Mouse (Mus musculus) hindbrain, embryonic 10.5 days (tissue): ENCODE measurements around the gene Tacr1. TPM values are rescaled to one million over a fixed set of nuclear protein-coding genes. Genes with fewer than 3 reads are reported as not detected.
A peak's percentile ranks its signal among the peaks of the same experiment; 100 is the strongest.
"Not testable (repeated sequence)": the region's sequence is repeated elsewhere in the genome, so short reads cannot be mapped to it uniquely, and the experiment has no call there.

Experiments used
- DNase-seq: peaks from one replicate; pipeline ENCODE4 v3.0.0-alpha.2; 2017; ENCODE audit warnings: low spot score
- H3K27ac ChIP-seq: fragments of 300-500 bp; sonication (generic); 2 replicates; pipeline ENCODE4 v1.5.1; 2016; ENCODE audit warnings: mild to moderate bottlenecking, moderate library complexity
- H3K27me3 ChIP-seq: fragments of 300-500 bp; sonication (generic); 2 replicates; pipeline ENCODE4 v1.6.1; 2016; ENCODE audit warnings: mild to moderate bottlenecking; ENCODE audit not compliant: poor library complexity, insufficient read depth, severe bottlenecking
- H3K36me3 ChIP-seq: fragments of 300-500 bp; sonication (generic); 2 replicates; pipeline ENCODE4 v1.6.1; 2016; ENCODE audit warnings: mild to moderate bottlenecking, moderate library complexity
- H3K4me1 ChIP-seq: fragments of 300-500 bp; sonication (generic); replicated peaks from 2 replicates; pipeline ENCODE4 v1.6.1; 2016; ENCODE audit warnings: mild to moderate bottlenecking
- H3K4me3 ChIP-seq: fragments of 300-500 bp; sonication (generic); 2 replicates; pipeline ENCODE4 v1.5.1; 2016; ENCODE audit warnings: mild to moderate bottlenecking, moderate library complexity
- H3K9me3 ChIP-seq: fragments of 300-500 bp; sonication (generic); 2 replicates; pipeline ENCODE4 v1.6.1; 2016; ENCODE audit warnings: mild to moderate bottlenecking, moderate library complexity
- WGBS: fragments of 180-500 bp; shearing (Covaris S2); methylation state at CpG from one replicate; pipeline ENCODE4 v1.1.7; 2016; 5-methylcytosine and 5-hydroxymethylcytosine counted together
- polyA plus RNA-seq: library from polyadenylated mRNA; unstranded; fragments of >200 nt; fragmentation: Nextera tagmentation; extraction: Ambion mirVana; gene quantifications from 2 replicates; pipeline ENCODE4 v1.2.1, GENCODE M21; 2016

Tacr1 gene
- 0.46 and 0.59 TPM in 2 replicates for polyA plus RNA-seq

- no peaks in the 10 kb centered on the region for H3K36me3 ChIP-seq
- peaks cover 22% of the 10 kb centered on the region for H3K4me1 ChIP-seq
- H3K27ac ChIP-seq: peak within 1 kb of the TSS; percentile 3; the same call in 1 of the 2 replicates
- DNase-seq: peak; percentile 36
- whole genome bisulfite sequencing: 2% methylated on average over 28 of the region's 28 CpGs
- no peaks in the 10 kb centered on the region for H3K9me3 ChIP-seq
- H3K4me3 ChIP-seq: peak within 1 kb of the TSS; percentile 52
- peaks cover 61% of the 10 kb centered on the region for H3K27me3 ChIP-seq
These were observed at the start of gene Tacr1 for GRCm38 (mm10) chr6:82401595-82402451. Gene Tacr1, plus strand, starts transcription at chr6:82402334.

- no peaks in the 10 kb centered on the region for H3K36me3 ChIP-seq
- no peak for DNase-seq
- no peaks in the 10 kb centered on the region for H3K4me1 ChIP-seq
- H3K27ac ChIP-seq: no peak overlapping the region
- H3K9me3 ChIP-seq: no peaks in the 10 kb centered on the region
- no peak overlapping the region for H3K4me3 ChIP-seq
- WGBS: 81% methylated on average over 3 of the region's 3 CpGs
- H3K27me3 ChIP-seq: no peaks in the 10 kb centered on the region
These were observed 26.0 kb upstream of the Tacr1 start for GRCm38 (mm10) chr6:82376144-82376543.

- Histone ChIP-seq H3K36me3 (no peaks in the 10 kb centered on the region), H3K27me3 (no peaks in the 10 kb centered on the region), H3K4me1 (no peaks in the 10 kb centered on the region), H3K9me3 (0 out of 2 replicates have a peak, but pooled peaks cover 2% of the 10 kb centered on the region), H3K27ac (no peak overlapping the region), H3K4me3 (no peak overlapping the region)
- DNase-seq: no peak
- WGBS: 85% methylated on average over 5 of the region's 5 CpGs
These were observed 18.6 kb upstream of the Tacr1 start for GRCm38 (mm10) chr6:82383556-82383955.

- peaks cover 61% of the 10 kb centered on the region for H3K27me3 ChIP-seq
These were observed 664 bp downstream of the Tacr1 start for GRCm38 (mm10) chr6:82402501-82403495.

GRCm38 (mm10) chr6:82418367-82418766, 16.2 kb downstream of the Tacr1 start:
- H3K27ac ChIP-seq: no peak overlapping the region
- H3K4me3 ChIP-seq: no peak overlapping the region
- H3K9me3 ChIP-seq: no peaks in the 10 kb centered on the region
- no peaks in the 10 kb centered on the region for H3K27me3 ChIP-seq
- no peaks in the 10 kb centered on the region for H3K36me3 ChIP-seq
- H3K4me1 ChIP-seq: no peaks in the 10 kb centered on the region
- 70% methylated on average over 6 of the region's 6 CpGs for WGBS
- DNase-seq: no peak

More at GRCm38 (mm10) chr6:82402501-82403495, 664 bp downstream of the Tacr1 start:
- peak; percentile 62 for DNase-seq
- H3K27ac ChIP-seq: no peak overlapping the region
- H3K36me3 ChIP-seq: no peaks in the 10 kb centered on the region
- 2% methylated on average over 34 of the region's 34 CpGs for WGBS
- H3K4me1 ChIP-seq: peaks cover 22% of the 10 kb centered on the region
- no peaks in the 10 kb centered on the region for H3K9me3 ChIP-seq
- peak overlapping the region; percentile 52 for H3K4me3 ChIP-seq

GRCm38 (mm10) chr6:82420222-82420621, 18.1 kb downstream of the Tacr1 start:
- DNase-seq: no peak
- WGBS: 68% methylated on average over 4 of the region's 4 CpGs
- no peak overlapping the region for H3K4me3 ChIP-seq
- H3K27ac ChIP-seq: no peak overlapping the region
- H3K9me3 ChIP-seq: no peaks in the 10 kb centered on the region
- no peaks in the 10 kb centered on the region for H3K36me3 ChIP-seq
- no peaks in the 10 kb centered on the region for H3K4me1 ChIP-seq
- no peaks in the 10 kb centered on the region for H3K27me3 ChIP-seq

GRCm38 (mm10) chr6:82428890-82429289, 26.8 kb downstream of the Tacr1 start:
- no peak for DNase-seq
- Histone ChIP-seq H3K36me3 (no peaks in the 10 kb centered on the region), H3K27me3 (no peaks in the 10 kb centered on the region), H3K9me3 (no peaks in the 10 kb centered on the region), H3K4me3 (no peak overlapping the region), H3K4me1 (no peaks in the 10 kb centered on the region), H3K27ac (no peak overlapping the region)
- WGBS: 61% methylated on average over 6 of the region's 6 CpGs

GRCm38 (mm10) chr6:82429766-82430165, 27.6 kb downstream of the Tacr1 start:
- Histone ChIP-seq H3K4me3 (no peak overlapping the region), H3K9me3 (no peaks in the 10 kb centered on the region), H3K27me3 (no peaks in the 10 kb centered on the region), H3K4me1 (no peaks in the 10 kb centered on the region), H3K36me3 (no peaks in the 10 kb centered on the region), H3K27ac (no peak overlapping the region)
- no peak for DNase-seq
- 70% methylated on average over 6 of the region's 6 CpGs for WGBS

- H3K27ac ChIP-seq: no peak overlapping the region
- H3K9me3 ChIP-seq: no peaks in the 10 kb centered on the region
- 76% methylated on average over 4 of the region's 4 CpGs for WGBS
- no peak for DNase-seq
- no peaks in the 10 kb centered on the region for H3K27me3 ChIP-seq
- H3K36me3 ChIP-seq: no peaks in the 10 kb centered on the region
- H3K4me1 ChIP-seq: no peaks in the 10 kb centered on the region
- no peak overlapping the region for H3K4me3 ChIP-seq
These were observed 35.0 kb downstream of the Tacr1 start for GRCm38 (mm10) chr6:82437174-82437573.

GRCm38 (mm10) chr6:82452206-82453095, 50.3 kb downstream of the Tacr1 start:
- H3K36me3 ChIP-seq, H3K9me3 ChIP-seq, H3K4me1 ChIP-seq, H3K4me3 ChIP-seq, H3K27me3 ChIP-seq, H3K27ac ChIP-seq, DNase-seq: not testable (repeated sequence)
- WGBS: 80% methylated on average over 8 of the region's 8 CpGs

GRCm38 (mm10) chr6:82455245-82455644, 53.1 kb downstream of the Tacr1 start:
- no peaks in the 10 kb centered on the region for H3K4me1 ChIP-seq
- H3K9me3 ChIP-seq: no peaks in the 10 kb centered on the region
- H3K27me3 ChIP-seq: no peaks in the 10 kb centered on the region
- WGBS: 74% methylated on average over 3 of the region's 3 CpGs
- no peak for DNase-seq
- H3K27ac ChIP-seq: no peak overlapping the region
- no peak overlapping the region for H3K4me3 ChIP-seq
- no peaks in the 10 kb centered on the region for H3K36me3 ChIP-seq

- 82% methylated on average over 7 of the region's 7 CpGs for WGBS
- Histone ChIP-seq H3K4me3 (no peak overlapping the region), H3K4me1 (no peaks in the 10 kb centered on the region), H3K27ac (no peak overlapping the region), H3K27me3 (no peaks in the 10 kb centered on the region), H3K36me3 (no peaks in the 10 kb centered on the region), H3K9me3 (no peaks in the 10 kb centered on the region)
- DNase-seq: no peak
These were observed 55.1 kb downstream of the Tacr1 start for GRCm38 (mm10) chr6:82457163-82457763.
